Mouse (Mus musculus): ENCODE data around the gene Cox7b2. TPM values are rescaled to one million over a fixed set of nuclear protein-coding genes. Genes with fewer than 3 reads are reported as not detected.
"Not testable (repeated sequence)": the region's sequence is repeated elsewhere in the genome, so short reads cannot be mapped to it uniquely, and the experiment has no call there.

The Cox7b2 gene
- not detected in 2 replicates for polyA plus RNA-seq (2015; fragmentation: Nextera tagmentation; extraction: Ambion mirVana)

DNA sequence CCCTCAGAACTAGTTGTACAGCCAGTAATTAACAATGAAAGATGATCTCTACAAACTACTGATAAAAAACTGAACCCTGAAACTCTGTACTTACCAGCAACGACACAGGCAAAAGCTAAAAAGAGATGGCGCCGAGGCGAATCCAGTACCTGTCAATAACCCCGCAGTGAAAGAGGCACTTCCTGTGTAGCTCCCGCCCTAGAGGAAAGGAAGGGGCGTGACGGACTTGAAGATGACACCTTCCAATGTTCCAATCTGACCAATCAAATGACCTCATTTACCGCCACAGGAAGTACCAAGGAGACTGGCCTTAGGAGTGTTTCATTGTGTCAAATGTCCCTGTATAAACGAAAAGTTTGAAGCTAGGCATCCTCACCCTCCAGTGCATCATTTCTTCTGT is at the start of gene Cox7b2:
Gene Cox7b2 (minus strand): TSS at position 127 of the 400 bp plus-strand sequence.
- Histone ChIP-seq H3K9me3 (replicated peaks; ENCODE audit: control insufficient read depth, low read length) (no peaks in the 10 kb centered on the region), H3K27ac (ENCODE audit: low read length) (no peak within 1 kb of the TSS), H3K27me3 (ENCODE audit: control insufficient read depth, insufficient read depth, low read length) (no peaks in the 10 kb centered on the region), H3K36me3 (ENCODE audit: control insufficient read depth, insufficient read depth) (no peaks in the 10 kb centered on the region), H3K4me2 (ENCODE audit: low read depth, low read length) (no peak within 1 kb of the TSS), H3K4me3 (ENCODE audit: low read length) (no peak within 1 kb of the TSS), H3K9ac (ENCODE audit: low read length) (no peak within 1 kb of the TSS), H3K4me1 (ENCODE audit: control insufficient read depth, insufficient read depth, low read length) (no peaks in the 10 kb centered on the region)
- no peak for ATAC-seq (replicated peaks; ENCODE audit: extremely low read depth, insufficient read depth, low FRiP score)
- WGBS, result 91% methylated on average over 10 of the region's 10 CpGs

- 43% methylated on average over 2 of the region's 2 CpGs for WGBS
- Histone ChIP-seq H3K4me1 (ENCODE audit: control insufficient read depth, insufficient read depth, low read length) (no peaks in the 10 kb centered on the region), H3K9me3 (replicated peaks; ENCODE audit: control insufficient read depth, low read length) (no peaks in the 10 kb centered on the region), H3K36me3 (ENCODE audit: control insufficient read depth, insufficient read depth) (no peaks in the 10 kb centered on the region), H3K4me2 (ENCODE audit: low read depth, low read length) (no peak overlapping the region), H3K4me3 (ENCODE audit: low read length) (no peak overlapping the region), H3K27me3 (ENCODE audit: control insufficient read depth, insufficient read depth, low read length) (no peaks in the 10 kb centered on the region), H3K27ac (ENCODE audit: low read length) (no peak overlapping the region), H3K9ac (ENCODE audit: low read length) (no peak overlapping the region)
- no peak for ATAC-seq (replicated peaks; ENCODE audit: extremely low read depth, insufficient read depth, low FRiP score)
Observed at GRCm38 (mm10) chr5:71595321-71595720, 47.3 kb upstream of the Cox7b2 start.

DNA sequence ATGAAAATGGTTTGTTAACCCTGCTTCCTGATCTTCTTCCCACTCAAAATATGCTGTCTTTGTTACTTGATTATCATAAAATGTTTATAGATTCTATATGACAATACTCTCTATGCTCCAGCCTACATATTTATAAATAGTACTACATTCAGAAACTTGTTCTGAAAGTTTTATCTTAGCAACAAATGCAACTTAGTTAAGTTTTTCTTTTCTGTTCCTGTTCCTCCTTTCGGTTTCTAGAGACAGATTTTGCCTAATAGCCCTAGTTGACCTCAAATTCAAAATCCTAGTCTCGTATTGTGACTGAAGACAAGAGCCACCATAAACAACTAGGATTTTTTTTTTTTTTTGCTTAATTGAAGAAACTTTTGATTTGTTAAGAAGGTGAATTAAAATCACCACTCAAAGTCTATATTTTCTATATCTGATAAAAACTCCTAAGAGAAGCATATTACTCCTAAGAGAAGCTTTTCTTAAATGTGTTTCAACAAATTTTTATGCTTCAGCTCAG is 45.8 kb upstream of the Cox7b2 start:
- H3K4me1 ChIP-seq (ENCODE audit: control insufficient read depth, insufficient read depth, low read length), result no peaks in the 10 kb centered on the region
- H3K27ac ChIP-seq (ENCODE audit: low read length), result no peak overlapping the region
- no peaks in the 10 kb centered on the region for H3K9me3 ChIP-seq (replicated peaks; ENCODE audit: control insufficient read depth, low read length)
- H3K9ac ChIP-seq (ENCODE audit: low read length), result no peak overlapping the region
- H3K27me3 ChIP-seq (ENCODE audit: control insufficient read depth, insufficient read depth, low read length), result no peaks in the 10 kb centered on the region
- WGBS, result 83% methylated on average over 2 of the region's 2 CpGs
- no peaks in the 10 kb centered on the region for H3K36me3 ChIP-seq (ENCODE audit: control insufficient read depth, insufficient read depth)
- no peak overlapping the region for H3K4me2 ChIP-seq (ENCODE audit: low read depth, low read length)
- H3K4me3 ChIP-seq (ENCODE audit: low read length), result no peak overlapping the region
- no peak for ATAC-seq (replicated peaks; ENCODE audit: extremely low read depth, insufficient read depth, low FRiP score)

DNA sequence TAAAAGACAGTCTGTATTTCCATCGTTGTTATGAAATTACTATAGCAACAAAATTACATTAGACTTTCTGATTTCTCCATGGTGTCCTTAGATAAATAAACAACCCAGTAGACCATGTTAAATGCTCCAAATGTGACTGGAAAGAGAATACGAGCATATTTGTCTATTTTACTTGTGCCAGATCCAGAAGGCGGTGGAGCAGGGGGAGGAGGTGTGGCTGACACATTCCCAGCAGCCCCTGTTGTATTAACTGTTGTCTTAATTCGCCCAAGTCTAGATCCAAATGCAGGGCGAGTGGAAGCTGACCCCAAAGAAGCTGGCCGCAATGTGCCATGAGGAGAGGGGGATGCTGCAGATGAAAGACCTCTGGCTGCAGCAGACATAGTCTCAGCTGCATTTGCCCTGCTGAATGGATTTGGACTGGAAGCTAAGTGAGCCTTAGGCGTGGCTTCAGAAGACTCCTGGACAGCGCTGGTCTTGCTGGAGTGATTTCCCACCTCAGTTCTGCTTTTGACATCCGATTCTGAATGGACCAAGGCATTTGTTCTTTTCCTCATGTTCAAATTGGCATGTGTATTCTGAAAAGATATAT is 23.7 kb upstream of the Cox7b2 start:
- WGBS, result 71% methylated on average over 9 of the region's 9 CpGs
- Histone ChIP-seq H3K4me3 (ENCODE audit: low read length) (no peak overlapping the region), H3K4me1 (ENCODE audit: control insufficient read depth, insufficient read depth, low read length) (no peaks in the 10 kb centered on the region), H3K4me2 (ENCODE audit: low read depth, low read length) (no peak overlapping the region), H3K9me3 (replicated peaks; ENCODE audit: control insufficient read depth, low read length) (no peaks in the 10 kb centered on the region), H3K36me3 (ENCODE audit: control insufficient read depth, insufficient read depth) (no peaks in the 10 kb centered on the region), H3K27ac (ENCODE audit: low read length) (no peak overlapping the region), H3K9ac (ENCODE audit: low read length) (no peak overlapping the region), H3K27me3 (ENCODE audit: control insufficient read depth, insufficient read depth, low read length) (no peaks in the 10 kb centered on the region)
- no peak for ATAC-seq (replicated peaks; ENCODE audit: extremely low read depth, insufficient read depth, low FRiP score)

GRCm38 (mm10) chr5:71545554-71545953 is 2.5 kb downstream of the Cox7b2 start:
- Histone ChIP-seq H3K9me3 (replicated peaks; ENCODE audit: control insufficient read depth, low read length) (no peaks in the 10 kb centered on the region), H3K9ac (ENCODE audit: low read length) (no peak overlapping the region), H3K36me3 (ENCODE audit: control insufficient read depth, insufficient read depth) (no peaks in the 10 kb centered on the region), H3K27me3 (ENCODE audit: control insufficient read depth, insufficient read depth, low read length) (no peaks in the 10 kb centered on the region), H3K4me2 (ENCODE audit: low read depth, low read length) (no peak overlapping the region), H3K4me3 (ENCODE audit: low read length) (no peak overlapping the region), H3K27ac (ENCODE audit: low read length) (no peak overlapping the region), H3K4me1 (ENCODE audit: control insufficient read depth, insufficient read depth, low read length) (no peaks in the 10 kb centered on the region)
- ATAC-seq (replicated peaks; ENCODE audit: extremely low read depth, insufficient read depth, low FRiP score), result no peak

- H3K4me3 ChIP-seq (ENCODE audit: low read length); H3K27me3 ChIP-seq (ENCODE audit: control insufficient read depth, insufficient read depth, low read length); H3K9me3 ChIP-seq (replicated peaks; ENCODE audit: control insufficient read depth, low read length); H3K4me2 ChIP-seq (ENCODE audit: low read depth, low read length); H3K9ac ChIP-seq (ENCODE audit: low read length); H3K4me1 ChIP-seq (ENCODE audit: control insufficient read depth, insufficient read depth, low read length); H3K27ac ChIP-seq (ENCODE audit: low read length); ATAC-seq (replicated peaks; ENCODE audit: extremely low read depth, insufficient read depth, low FRiP score); H3K36me3 ChIP-seq (ENCODE audit: control insufficient read depth, insufficient read depth): not testable (repeated sequence)
- WGBS, result 63% methylated on average over 10 of the region's 15 CpGs
Observed at GRCm38 (mm10) chr5:71525486-71525885, 22.5 kb downstream of the Cox7b2 start.

DNA sequence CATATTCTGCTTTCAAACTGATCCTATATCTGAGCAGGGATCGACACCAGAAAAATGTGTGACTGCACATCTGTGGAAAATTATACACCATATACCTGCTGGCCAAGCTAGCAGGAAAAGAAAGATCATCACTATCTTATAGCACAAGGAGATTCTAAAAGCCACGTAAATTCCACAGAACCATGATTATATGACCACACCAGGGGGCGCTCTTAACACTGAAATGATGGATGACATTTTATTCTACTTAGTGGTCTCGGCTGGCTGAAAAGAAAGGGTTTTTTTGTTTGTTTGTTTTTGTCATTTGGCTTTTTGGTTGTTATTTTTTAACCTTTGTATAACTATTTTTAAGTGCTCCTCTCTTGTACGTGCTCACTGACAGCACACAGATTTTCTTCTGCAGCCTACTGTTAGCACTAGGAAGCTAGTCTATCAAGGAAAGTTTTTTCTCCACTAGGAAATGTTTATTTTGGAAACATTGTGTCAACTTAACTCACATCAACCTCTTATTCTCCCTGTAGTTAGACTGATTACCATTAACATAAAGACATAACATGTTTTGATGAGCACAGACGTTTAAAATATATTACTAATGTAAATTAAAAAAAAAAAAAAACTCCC is 45.8 kb downstream of the Cox7b2 start:
- 14% methylated on average over 6 of the region's 6 CpGs for WGBS
- Histone ChIP-seq H3K27me3 (ENCODE audit: control insufficient read depth, insufficient read depth, low read length) (no peaks in the 10 kb centered on the region), H3K9me3 (replicated peaks; ENCODE audit: control insufficient read depth, low read length) (no peaks in the 10 kb centered on the region), H3K9ac (ENCODE audit: low read length) (no peak overlapping the region), H3K4me2 (ENCODE audit: low read depth, low read length) (no peak overlapping the region), H3K36me3 (ENCODE audit: control insufficient read depth, insufficient read depth) (no peaks in the 10 kb centered on the region), H3K4me1 (ENCODE audit: control insufficient read depth, insufficient read depth, low read length) (no peaks in the 10 kb centered on the region), H3K4me3 (ENCODE audit: low read length) (no peak overlapping the region), H3K27ac (ENCODE audit: low read length) (no peak overlapping the region)
- ATAC-seq (replicated peaks; ENCODE audit: extremely low read depth, insufficient read depth, low FRiP score), result no peak

- no peak overlapping the region for H3K27ac ChIP-seq (ENCODE audit: low read length)
- no peak overlapping the region for H3K9ac ChIP-seq (ENCODE audit: low read length)
- no peak overlapping the region for H3K4me3 ChIP-seq (ENCODE audit: low read length)
- no peaks in the 10 kb centered on the region for H3K4me1 ChIP-seq (ENCODE audit: control insufficient read depth, insufficient read depth, low read length)
- WGBS, result 26% methylated on average over 5 of the region's 5 CpGs
- H3K9me3 ChIP-seq (replicated peaks; ENCODE audit: control insufficient read depth, low read length), result no peaks in the 10 kb centered on the region
- H3K27me3 ChIP-seq (ENCODE audit: control insufficient read depth, insufficient read depth, low read length), result no peaks in the 10 kb centered on the region
- no peak for ATAC-seq (replicated peaks; ENCODE audit: extremely low read depth, insufficient read depth, low FRiP score)
- no peaks in the 10 kb centered on the region for H3K36me3 ChIP-seq (ENCODE audit: control insufficient read depth, insufficient read depth)
- no peak overlapping the region; the same call in 1 of the 2 replicates for H3K4me2 ChIP-seq (ENCODE audit: low read depth, low read length)
Observed at GRCm38 (mm10) chr5:71495621-71496020, 52.4 kb downstream of the Cox7b2 start.

DNA sequence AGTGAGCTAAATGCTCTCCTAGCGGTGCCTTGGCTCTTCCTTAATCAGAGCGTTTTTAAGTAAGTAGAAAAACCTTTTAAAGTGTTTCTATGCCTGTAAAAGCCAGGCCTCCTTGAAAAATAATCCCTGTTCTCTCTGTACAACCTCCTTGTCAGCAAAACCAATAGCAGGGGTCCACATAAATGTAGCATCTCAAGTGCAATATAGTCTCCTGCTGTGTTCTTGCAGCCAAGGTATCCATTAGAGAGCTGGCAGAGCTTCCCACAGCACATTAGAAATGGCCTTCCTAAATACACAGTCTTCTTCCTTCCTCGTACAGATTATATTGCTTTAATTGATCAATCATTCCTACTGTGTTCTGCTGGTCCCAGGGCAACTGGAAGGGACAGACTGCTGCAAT is 91.0 kb downstream of the Cox7b2 start:
- H3K36me3 ChIP-seq (ENCODE audit: control insufficient read depth, insufficient read depth), result no peaks in the 10 kb centered on the region
- no peaks in the 10 kb centered on the region for H3K9me3 ChIP-seq (replicated peaks; ENCODE audit: control insufficient read depth, low read length)
- ATAC-seq (replicated peaks; ENCODE audit: extremely low read depth, insufficient read depth, low FRiP score), result no peak
- no peak overlapping the region for H3K9ac ChIP-seq (ENCODE audit: low read length)
- WGBS, result 51% methylated on average over 3 of the region's 3 CpGs
- H3K4me1 ChIP-seq (ENCODE audit: control insufficient read depth, insufficient read depth, low read length), result no peaks in the 10 kb centered on the region
- H3K4me3 ChIP-seq (ENCODE audit: low read length), result no peak overlapping the region
- H3K27ac ChIP-seq (ENCODE audit: low read length), result no peak overlapping the region
- H3K27me3 ChIP-seq (ENCODE audit: control insufficient read depth, insufficient read depth, low read length), result no peaks in the 10 kb centered on the region
- H3K4me2 ChIP-seq (ENCODE audit: low read depth, low read length), result no peak overlapping the region

Measured in heart, embryonic 16.5 days (tissue).